Mouse (Mus musculus): ENCODE data around the gene Grin1.
A peak's percentile ranks its signal among the peaks of the same experiment; 100 is the strongest.

GRCm38 (mm10) chr2:25264851-25265250, 54.1 kb downstream of the Grin1 start:
- no peak; the same call in 1 of the 2 replicates for TF ChIP-seq CTCF (IDR thresholded peaks at IDR 0.05; ENCODE audit: borderline replicate concordance, insufficient read depth, low read depth, low read length)
- peak; percentile 48; the same call in 1 of the 2 replicates for TF ChIP-seq POLR2A (IDR thresholded peaks at IDR 0.05; ENCODE audit: borderline replicate concordance, insufficient read depth, low read length)
